Mouse (Mus musculus): ENCODE measurements at regions not wholly inside any gene's neighbourhood (a gene's known extent, or its start where the extent isn't known, plus 50 kb on each side); places are given as distances from the start of the nearest gene placed in this dataset.

DNA sequence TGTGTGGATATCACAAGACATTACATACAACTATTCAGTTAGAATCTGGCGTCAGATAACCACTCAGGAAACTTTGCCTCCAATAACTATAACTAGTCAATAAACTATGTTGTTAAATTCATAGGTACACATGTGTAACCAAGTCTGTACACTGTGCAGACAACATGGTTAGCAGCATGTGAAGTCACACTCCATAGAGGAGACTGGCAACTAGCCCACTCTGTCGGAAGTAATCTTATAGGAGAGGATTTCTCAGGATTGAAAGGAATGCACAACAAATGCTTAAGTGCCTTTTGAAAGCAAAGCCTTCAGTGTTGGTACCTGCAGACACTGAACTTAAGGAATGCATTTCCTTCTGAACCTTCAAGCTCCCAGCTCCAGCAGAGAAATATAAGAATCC, 693.0 kb upstream of the Ptbp2 start:
- DNase-seq (ENCODE audit: low read depth): peak; percentile 33
- TF ChIP-seq POLR2A (IDR thresholded peaks at IDR 0.05; ENCODE audit: borderline replicate concordance, extremely low read depth, insufficient read depth, insufficient read length, poor library complexity, severe bottlenecking): no peak
- TF ChIP-seq CTCF (IDR thresholded peaks at IDR 0.05; ENCODE audit: borderline replicate concordance, extremely low read depth, insufficient read depth, insufficient read length): no peak

DNA sequence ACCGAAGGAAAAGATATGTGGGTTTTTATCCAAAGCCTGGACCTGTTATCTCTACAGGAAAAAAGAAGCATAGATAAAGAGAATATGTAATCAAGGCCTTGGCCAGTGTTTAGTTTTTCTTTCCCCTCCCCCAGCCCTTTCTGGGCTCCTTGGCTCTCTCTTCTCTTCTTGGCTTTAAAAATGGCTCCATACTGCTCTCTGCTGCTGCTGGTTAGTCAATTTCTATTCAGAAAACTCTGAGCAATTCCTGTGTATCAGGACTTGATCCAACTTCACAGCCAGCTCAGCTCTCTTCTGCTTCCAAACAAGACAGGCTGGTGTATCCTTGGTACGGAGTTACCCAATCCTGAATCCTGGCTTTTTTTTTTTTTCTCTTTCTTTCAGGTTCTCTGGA, 689.4 kb upstream of the Ptbp2 start:
- DNase-seq (ENCODE audit: low read depth): peak; percentile 94
- no peak for TF ChIP-seq POLR2A (IDR thresholded peaks at IDR 0.05; ENCODE audit: borderline replicate concordance, extremely low read depth, insufficient read depth, insufficient read length, poor library complexity, severe bottlenecking)
- TF ChIP-seq CTCF (IDR thresholded peaks at IDR 0.05; ENCODE audit: borderline replicate concordance, extremely low read depth, insufficient read depth, insufficient read length): peak; percentile 43; the same call in 1 of the 2 replicates

DNA sequence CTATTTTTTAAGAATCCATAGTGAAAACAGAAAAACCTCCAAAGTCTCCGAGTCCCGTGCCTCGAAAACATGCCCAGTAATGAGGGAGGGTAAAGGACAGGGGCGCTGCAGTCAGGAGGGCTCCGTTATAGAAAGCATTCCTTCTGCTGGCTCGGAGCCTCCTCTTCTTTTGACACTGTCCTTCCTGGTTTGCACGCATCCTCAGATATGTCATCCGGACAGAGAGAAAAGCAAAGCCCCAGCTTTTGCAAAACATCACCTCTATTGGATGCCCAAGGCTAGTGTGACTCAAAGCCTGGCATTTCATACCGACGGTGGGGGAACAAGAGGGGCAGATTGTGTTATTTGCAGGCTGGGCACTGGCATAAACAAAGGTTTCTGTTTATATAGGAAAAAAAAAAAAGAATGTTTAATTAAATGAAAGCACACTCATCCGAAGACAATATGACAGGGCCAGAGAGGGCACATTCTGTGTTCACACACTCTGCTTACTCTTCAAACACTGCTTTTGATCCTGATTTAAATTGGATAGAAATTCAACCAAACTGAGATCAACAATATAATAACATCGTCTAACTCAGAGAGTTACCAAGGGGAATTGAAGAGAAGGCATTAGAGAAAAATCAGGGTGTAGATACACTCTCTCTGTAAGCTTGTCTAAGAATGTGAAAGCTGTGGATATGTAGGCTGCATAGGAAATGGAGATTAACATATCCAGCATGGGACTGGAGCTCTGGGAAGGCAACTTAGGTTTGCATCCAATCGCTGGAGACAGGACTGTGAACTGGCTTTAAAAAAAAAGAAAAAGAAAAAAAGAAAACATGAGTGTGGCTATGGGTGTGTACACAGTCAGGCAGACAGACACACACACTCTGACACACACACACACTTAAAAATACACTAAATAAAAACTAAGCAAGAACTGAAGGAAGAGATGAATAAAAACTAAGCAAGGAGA, 688.7 kb upstream of the Ptbp2 start:
- peak; percentile 69 for DNase-seq (ENCODE audit: low read depth)
- TF ChIP-seq CTCF (IDR thresholded peaks at IDR 0.05; ENCODE audit: borderline replicate concordance, extremely low read depth, insufficient read depth, insufficient read length): no peak
- TF ChIP-seq POLR2A (IDR thresholded peaks at IDR 0.05; ENCODE audit: borderline replicate concordance, extremely low read depth, insufficient read depth, insufficient read length, poor library complexity, severe bottlenecking): no peak

DNA sequence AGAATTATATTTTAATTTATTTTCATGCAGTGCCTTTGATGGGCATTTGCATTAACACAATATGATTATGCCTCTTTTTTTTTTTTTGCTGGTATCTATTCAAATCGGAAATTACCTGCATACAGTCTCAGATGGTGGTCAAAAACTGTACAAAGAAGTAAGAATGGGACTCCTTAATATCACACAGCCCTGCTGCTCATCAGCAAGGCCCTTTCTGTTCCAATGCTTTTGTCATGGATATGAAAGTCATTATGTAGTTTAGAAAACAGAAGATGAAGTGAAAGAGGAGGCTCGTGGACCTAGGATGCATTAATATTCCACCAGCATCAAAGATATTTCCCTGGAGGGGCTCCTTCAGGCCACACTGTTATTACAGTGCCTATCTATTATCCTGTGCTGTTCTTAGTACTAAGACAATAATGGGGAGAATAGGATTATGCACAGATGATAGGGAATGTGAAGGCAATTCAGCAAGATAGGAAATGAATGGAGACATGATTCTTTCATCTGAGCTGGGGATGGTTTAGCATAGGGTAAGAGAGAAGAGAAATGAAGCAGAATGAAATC, 687.7 kb upstream of the Ptbp2 start:
- TF ChIP-seq CTCF (IDR thresholded peaks at IDR 0.05; ENCODE audit: borderline replicate concordance, extremely low read depth, insufficient read depth, insufficient read length): no peak
- no peak for TF ChIP-seq POLR2A (IDR thresholded peaks at IDR 0.05; ENCODE audit: borderline replicate concordance, extremely low read depth, insufficient read depth, insufficient read length, poor library complexity, severe bottlenecking)
- DNase-seq (ENCODE audit: low read depth): peak; percentile 76

DNA sequence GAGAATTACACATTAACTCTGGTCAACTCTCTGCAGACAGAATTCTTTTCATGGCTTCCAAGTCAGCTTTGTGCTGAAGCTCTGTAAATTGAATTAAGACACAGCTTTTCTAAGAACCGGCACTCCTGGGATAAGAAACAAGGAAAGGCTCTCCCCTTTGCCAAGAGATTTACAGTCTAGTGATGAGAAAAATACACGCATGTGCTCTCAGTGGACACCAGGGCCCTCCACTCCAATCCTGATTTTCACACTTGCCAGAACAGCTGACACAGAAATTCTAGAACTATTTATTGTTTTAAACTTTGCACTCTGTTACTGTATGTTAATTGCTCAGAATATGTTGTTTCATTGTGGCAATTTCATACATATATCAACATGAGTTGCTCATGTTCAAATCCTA, 684.6 kb upstream of the Ptbp2 start:
- TF ChIP-seq CTCF (IDR thresholded peaks at IDR 0.05; ENCODE audit: borderline replicate concordance, extremely low read depth, insufficient read depth, insufficient read length): no peak
- TF ChIP-seq POLR2A (IDR thresholded peaks at IDR 0.05; ENCODE audit: borderline replicate concordance, extremely low read depth, insufficient read depth, insufficient read length, poor library complexity, severe bottlenecking): no peak

DNA sequence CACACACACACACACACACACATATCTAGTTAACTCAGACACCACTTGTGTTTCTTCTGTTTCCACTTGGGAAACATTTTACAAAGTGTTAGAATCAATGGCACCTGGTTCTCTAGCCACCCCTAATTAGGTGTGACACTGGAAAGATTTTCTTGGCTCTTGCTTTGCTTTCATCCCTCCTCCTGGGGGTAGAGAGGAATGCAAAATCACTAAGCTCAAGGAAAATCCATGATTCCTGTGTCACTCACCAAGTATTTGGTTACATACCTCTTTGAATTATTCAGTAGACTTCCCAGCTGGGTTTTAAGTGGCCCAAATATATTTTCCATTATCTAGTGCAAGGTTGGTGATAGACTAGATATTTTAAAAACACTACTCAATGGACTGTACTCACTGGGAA, 676.5 kb upstream of the Ptbp2 start:
- peak; percentile 47 for DNase-seq (ENCODE audit: low read depth)
- TF ChIP-seq POLR2A (IDR thresholded peaks at IDR 0.05; ENCODE audit: borderline replicate concordance, extremely low read depth, insufficient read depth, insufficient read length, poor library complexity, severe bottlenecking) (no peak), CTCF (IDR thresholded peaks at IDR 0.05; ENCODE audit: borderline replicate concordance, extremely low read depth, insufficient read depth, insufficient read length) (no peak)

More for the DNA sequence above, 684.6 kb upstream of the Ptbp2 start:
- no peak for DNase-seq (ENCODE audit: low read depth)

DNA sequence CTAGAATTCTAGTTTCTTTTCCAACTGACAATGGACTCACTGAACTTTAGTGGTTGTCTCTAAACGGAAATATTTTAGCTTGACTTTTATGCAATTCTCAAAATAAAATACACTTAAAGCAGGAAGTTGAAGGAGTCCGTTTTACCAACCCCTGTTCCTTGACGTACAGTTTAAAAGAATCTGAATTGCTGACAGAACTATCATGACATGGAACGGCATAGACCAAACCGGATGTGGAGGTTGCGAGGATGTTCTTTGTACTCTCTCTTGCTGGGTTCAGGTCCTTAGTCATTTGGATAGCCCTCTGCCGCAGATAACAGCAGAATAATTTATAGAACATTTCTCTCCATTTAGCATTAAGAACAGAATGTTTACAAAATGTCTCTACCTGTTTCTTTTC, 673.6 kb upstream of the Ptbp2 start:
- no peak for DNase-seq (ENCODE audit: low read depth)
- TF ChIP-seq CTCF (IDR thresholded peaks at IDR 0.05; ENCODE audit: borderline replicate concordance, extremely low read depth, insufficient read depth, insufficient read length): no peak

DNA sequence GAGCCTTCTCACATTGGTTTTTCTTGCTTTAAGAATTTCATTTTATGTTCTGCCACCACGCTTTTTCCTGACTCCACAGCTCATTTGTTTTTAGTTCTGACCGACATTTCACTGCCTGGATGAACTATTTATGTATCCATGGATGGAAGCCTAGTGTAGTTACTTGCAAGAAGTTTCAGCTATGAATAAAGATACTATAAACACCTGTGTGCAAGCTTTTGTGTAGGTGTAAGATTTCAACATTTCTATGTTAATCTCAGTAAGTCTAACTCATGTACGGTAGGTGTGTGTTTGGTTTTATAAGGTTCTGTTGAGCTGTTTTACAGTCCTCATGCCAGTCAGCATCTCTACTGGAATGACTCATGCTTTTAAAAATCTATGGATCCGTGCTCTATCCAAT, 656.9 kb upstream of the Ptbp2 start:
- DNase-seq (ENCODE audit: low read depth): no peak
- no peak for TF ChIP-seq POLR2A (IDR thresholded peaks at IDR 0.05; ENCODE audit: borderline replicate concordance, extremely low read depth, insufficient read depth, insufficient read length, poor library complexity, severe bottlenecking)

DNA sequence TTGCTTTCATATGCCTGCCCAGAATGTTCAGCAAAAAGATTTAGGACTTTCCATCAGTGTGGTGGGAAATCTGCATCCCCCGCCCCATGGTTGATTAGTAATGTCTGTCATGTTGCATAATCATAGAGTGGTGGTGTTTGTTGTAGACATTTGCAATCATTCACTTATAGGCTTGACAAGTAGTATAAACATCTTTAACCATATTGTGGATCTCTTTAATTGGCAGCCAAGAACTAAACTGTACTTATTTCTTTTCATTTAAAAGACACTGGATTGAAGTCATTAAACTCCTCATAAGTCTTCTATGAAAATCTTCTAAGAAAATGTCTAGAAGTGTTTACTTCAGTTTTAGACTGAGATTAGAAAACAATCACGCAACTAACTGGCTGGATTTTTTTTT, 646.0 kb upstream of the Ptbp2 start:
- no peak for DNase-seq (ENCODE audit: low read depth)
- TF ChIP-seq POLR2A (IDR thresholded peaks at IDR 0.05; ENCODE audit: borderline replicate concordance, extremely low read depth, insufficient read depth, insufficient read length, poor library complexity, severe bottlenecking) (no peak), CTCF (IDR thresholded peaks at IDR 0.05; ENCODE audit: borderline replicate concordance, extremely low read depth, insufficient read depth, insufficient read length) (no peak)

DNA sequence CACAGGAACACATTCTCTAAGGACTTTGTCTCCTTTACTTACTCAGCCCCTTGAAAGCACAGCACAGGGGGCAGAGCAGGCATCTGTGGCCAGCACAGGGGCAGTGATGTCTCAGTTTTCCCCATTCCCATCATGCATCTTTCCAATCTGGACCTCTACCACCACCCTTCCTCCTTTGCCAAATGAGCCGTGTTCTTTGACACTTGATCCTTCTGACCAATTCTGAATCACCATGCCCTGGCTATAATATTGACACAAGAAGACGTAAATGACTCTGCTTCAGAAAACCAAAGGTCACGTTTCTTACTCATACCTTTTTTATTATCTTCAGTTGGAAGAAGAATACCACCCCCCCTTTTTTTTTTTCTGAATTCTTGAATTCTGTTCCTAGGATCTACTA, 632.4 kb upstream of the Ptbp2 start:
- TF ChIP-seq POLR2A (IDR thresholded peaks at IDR 0.05; ENCODE audit: borderline replicate concordance, extremely low read depth, insufficient read depth, insufficient read length, poor library complexity, severe bottlenecking): no peak
- no peak for TF ChIP-seq CTCF (IDR thresholded peaks at IDR 0.05; ENCODE audit: borderline replicate concordance, extremely low read depth, insufficient read depth, insufficient read length)
- no peak for DNase-seq (ENCODE audit: low read depth)

DNA sequence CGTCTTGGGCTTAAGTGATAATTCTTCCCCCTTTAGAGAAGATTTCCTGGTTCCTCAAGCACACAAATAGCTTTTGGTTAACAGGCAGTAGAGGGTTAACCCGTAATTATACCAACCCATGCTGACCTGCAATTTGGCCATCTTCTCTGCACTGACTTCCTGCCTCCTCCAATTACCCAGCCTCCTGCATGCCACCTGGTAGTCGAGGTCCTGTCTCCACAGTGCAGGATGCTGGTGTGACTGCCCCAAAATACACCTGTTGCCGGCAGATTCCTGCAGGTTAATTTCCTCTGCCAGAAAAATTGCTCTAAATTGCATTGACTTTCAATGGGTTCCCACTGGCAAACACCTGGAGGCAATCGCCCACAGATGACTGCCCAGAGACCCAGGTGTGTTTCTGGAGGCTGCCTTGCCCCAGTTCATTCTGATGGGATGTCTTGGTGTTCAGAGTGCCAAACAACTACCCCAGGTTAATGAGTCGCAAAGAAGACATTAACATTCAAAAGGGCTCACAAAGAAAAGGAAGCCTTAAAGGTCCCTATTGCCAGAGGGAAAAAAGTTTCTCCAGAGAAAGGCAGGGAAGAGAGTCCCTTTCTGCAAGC, 591.5 kb upstream of the Ptbp2 start:
- TF ChIP-seq CTCF (IDR thresholded peaks at IDR 0.05; ENCODE audit: borderline replicate concordance, extremely low read depth, insufficient read depth, insufficient read length) (no peak), POLR2A (IDR thresholded peaks at IDR 0.05; ENCODE audit: borderline replicate concordance, extremely low read depth, insufficient read depth, insufficient read length, poor library complexity, severe bottlenecking) (no peak)
- no peak for DNase-seq (ENCODE audit: low read depth)
